Mouse (Mus musculus) small intestine, adult 2 months (tissue): Measurements from ENCODE around the gene Prr11.

ENCODE experiments used
- CTCF ChIP-seq: fragments of 200-500 bp; IDR thresholded peaks from 2 replicates; pipeline ENCODE4 v1.5.1; 2012; ENCODE audit warnings: low read depth, mild to moderate bottlenecking, control low read depth, inconsistent platforms, low read length, moderate library complexity, mixed read lengths; ENCODE audit not compliant: insufficient replicate concordance, insufficient read length; ENCODE audit errors: extremely low read depth
- POLR2A ChIP-seq: fragments of 200-500 bp; IDR thresholded peaks from 2 replicates; pipeline ENCODE4 v1.6.1; 2012; ENCODE audit warnings: low read depth, mild to moderate bottlenecking, control low read depth, inconsistent platforms, low read length, moderate library complexity

GRCm38 (mm10) chr11:87125562-87125961 lies 17.1 kb upstream of the Prr11 start:
- no peak for TF ChIP-seq CTCF
- TF ChIP-seq POLR2A: no peak
